Mouse (Mus musculus): ENCODE results near the gene Usp53. TPM values are rescaled to one million over a fixed set of nuclear protein-coding genes. Genes with fewer than 3 reads are reported as not detected.

Gene Usp53
- polyA plus RNA-seq, 1 experiment, result 1.3 TPM

- Histone ChIP-seq H3K27ac (ENCODE audit: insufficient read depth, low read depth, low read length) (peak overlapping the region; percentile 85), H3K4me3 (ENCODE audit: low read depth, low read length) (peak overlapping the region; percentile 69), H3K4me1 (ENCODE audit: control insufficient read depth, insufficient read depth, insufficient read length, low read length) (no peaks in the 10 kb centered on the region; the same call in 1 of the 2 replicates), H3K36me3 (ENCODE audit: control insufficient read depth, insufficient read depth, low read length) (peaks cover 5% of the 10 kb centered on the region; the same call in 1 of the 2 replicates), H3K27me3 (ENCODE audit: control insufficient read depth, insufficient read depth, low read length) (no peaks in the 10 kb centered on the region)
- TF ChIP-seq CTCF (IDR thresholded peaks at IDR 0.05; ENCODE audit: extremely low read depth, insufficient read length, insufficient replicate concordance, low read depth, low read length) (no peak), POLR2A (IDR thresholded peaks at IDR 0.05; ENCODE audit: low read depth, low read length) (no peak)
- under 1% methylated on average over 30 of the region's 30 CpGs for WGBS
These were observed 461 bp downstream of the Usp53 start for GRCm38 (mm10) chr3:122983849-122984248.

- no peaks in the 10 kb centered on the region; the same call in 1 of the 2 replicates for H3K4me1 ChIP-seq (ENCODE audit: control insufficient read depth, insufficient read depth, insufficient read length, low read length)
- H3K27me3 ChIP-seq (ENCODE audit: control insufficient read depth, insufficient read depth, low read length), result no peaks in the 10 kb centered on the region; the same call in 1 of the 2 replicates
- no peak overlapping the region for H3K27ac ChIP-seq (ENCODE audit: insufficient read depth, low read depth, low read length)
- WGBS, result 67% methylated on average over 1 of the region's 1 CpGs
- H3K36me3 ChIP-seq (ENCODE audit: control insufficient read depth, insufficient read depth, low read length), result peaks cover 8% of the 10 kb centered on the region; the same call in 1 of the 2 replicates
- H3K4me3 ChIP-seq (ENCODE audit: low read depth, low read length), result no peak overlapping the region
- TF ChIP-seq CTCF (IDR thresholded peaks at IDR 0.05; ENCODE audit: extremely low read depth, insufficient read length, insufficient replicate concordance, low read depth, low read length), result no peak
- no peak for TF ChIP-seq POLR2A (IDR thresholded peaks at IDR 0.05; ENCODE audit: low read depth, low read length)
These were observed 8.3 kb downstream of the Usp53 start for GRCm38 (mm10) chr3:122975964-122976363.

GRCm38 (mm10) chr3:122975363-122975762 is 8.9 kb downstream of the Usp53 start:
- TF ChIP-seq CTCF (IDR thresholded peaks at IDR 0.05; ENCODE audit: extremely low read depth, insufficient read length, insufficient replicate concordance, low read depth, low read length) (no peak), POLR2A (IDR thresholded peaks at IDR 0.05; ENCODE audit: low read depth, low read length) (no peak)

GRCm38 (mm10) chr3:122974833-122975232 is 9.5 kb downstream of the Usp53 start:
- Histone ChIP-seq H3K4me3 (ENCODE audit: low read depth, low read length) (no peak overlapping the region), H3K4me1 (ENCODE audit: control insufficient read depth, insufficient read depth, insufficient read length, low read length) (no peaks in the 10 kb centered on the region), H3K36me3 (ENCODE audit: control insufficient read depth, insufficient read depth, low read length) (peaks cover 8% of the 10 kb centered on the region; the same call in 1 of the 2 replicates), H3K27me3 (ENCODE audit: control insufficient read depth, insufficient read depth, low read length) (no peaks in the 10 kb centered on the region; the same call in 1 of the 2 replicates), H3K27ac (ENCODE audit: insufficient read depth, low read depth, low read length) (no peak overlapping the region)
- no peak for TF ChIP-seq POLR2A (IDR thresholded peaks at IDR 0.05; ENCODE audit: low read depth, low read length)
- TF ChIP-seq CTCF (IDR thresholded peaks at IDR 0.05; ENCODE audit: extremely low read depth, insufficient read length, insufficient replicate concordance, low read depth, low read length), result no peak
- 89% methylated on average over 3 of the region's 3 CpGs for WGBS

More at GRCm38 (mm10) chr3:122975363-122975762, 8.9 kb downstream of the Usp53 start:
- no peak overlapping the region for H3K27ac ChIP-seq (ENCODE audit: insufficient read depth, low read depth, low read length)
- no peaks in the 10 kb centered on the region; the same call in 1 of the 2 replicates for H3K27me3 ChIP-seq (ENCODE audit: control insufficient read depth, insufficient read depth, low read length)
- H3K4me3 ChIP-seq (ENCODE audit: low read depth, low read length), result no peak overlapping the region
- 83% methylated on average over 4 of the region's 4 CpGs for WGBS
- H3K36me3 ChIP-seq (ENCODE audit: control insufficient read depth, insufficient read depth, low read length), result peaks cover 8% of the 10 kb centered on the region; the same call in 1 of the 2 replicates
- no peaks in the 10 kb centered on the region for H3K4me1 ChIP-seq (ENCODE audit: control insufficient read depth, insufficient read depth, insufficient read length, low read length)

- no peaks in the 10 kb centered on the region; the same call in 1 of the 2 replicates for H3K27me3 ChIP-seq (ENCODE audit: control insufficient read depth, insufficient read depth, low read length)
- H3K4me3 ChIP-seq (ENCODE audit: low read depth, low read length), result no peak overlapping the region
- no peak overlapping the region for H3K27ac ChIP-seq (ENCODE audit: insufficient read depth, low read depth, low read length)
- no peaks in the 10 kb centered on the region for H3K4me1 ChIP-seq (ENCODE audit: control insufficient read depth, insufficient read depth, insufficient read length, low read length)
- H3K36me3 ChIP-seq (ENCODE audit: control insufficient read depth, insufficient read depth, low read length), result peaks cover 12% of the 10 kb centered on the region
- TF ChIP-seq POLR2A (IDR thresholded peaks at IDR 0.05; ENCODE audit: low read depth, low read length) (no peak), CTCF (IDR thresholded peaks at IDR 0.05; ENCODE audit: extremely low read depth, insufficient read length, insufficient replicate concordance, low read depth, low read length) (no peak)
- WGBS, result 86% methylated on average over 3 of the region's 3 CpGs
These were observed 12.0 kb downstream of the Usp53 start for GRCm38 (mm10) chr3:122972126-122972822.

- no peak for TF ChIP-seq CTCF (IDR thresholded peaks at IDR 0.05; ENCODE audit: extremely low read depth, insufficient read length, insufficient replicate concordance, low read depth, low read length)
- no peak for TF ChIP-seq POLR2A (IDR thresholded peaks at IDR 0.05; ENCODE audit: low read depth, low read length)
- WGBS, result 91% methylated on average over 9 of the region's 9 CpGs
- no peak overlapping the region for H3K27ac ChIP-seq (ENCODE audit: insufficient read depth, low read depth, low read length)
- no peak overlapping the region for H3K4me3 ChIP-seq (ENCODE audit: low read depth, low read length)
- H3K36me3 ChIP-seq (ENCODE audit: control insufficient read depth, insufficient read depth, low read length), result peaks cover 17% of the 10 kb centered on the region
- no peaks in the 10 kb centered on the region for H3K27me3 ChIP-seq (ENCODE audit: control insufficient read depth, insufficient read depth, low read length)
- H3K4me1 ChIP-seq (ENCODE audit: control insufficient read depth, insufficient read depth, insufficient read length, low read length), result no peaks in the 10 kb centered on the region
These were observed 15.9 kb downstream of the Usp53 start for GRCm38 (mm10) chr3:122968391-122968790.

- Histone ChIP-seq H3K27me3 (ENCODE audit: control insufficient read depth, insufficient read depth, low read length) (no peaks in the 10 kb centered on the region), H3K36me3 (ENCODE audit: control insufficient read depth, insufficient read depth, low read length) (peaks cover 31% of the 10 kb centered on the region), H3K4me3 (ENCODE audit: low read depth, low read length) (no peak overlapping the region), H3K4me1 (ENCODE audit: control insufficient read depth, insufficient read depth, insufficient read length, low read length) (no peaks in the 10 kb centered on the region), H3K27ac (ENCODE audit: insufficient read depth, low read depth, low read length) (no peak overlapping the region)
- WGBS, result 77% methylated on average over 5 of the region's 5 CpGs
- TF ChIP-seq POLR2A (IDR thresholded peaks at IDR 0.05; ENCODE audit: low read depth, low read length) (no peak), CTCF (IDR thresholded peaks at IDR 0.05; ENCODE audit: extremely low read depth, insufficient read length, insufficient replicate concordance, low read depth, low read length) (no peak)
These were observed 20.0 kb downstream of the Usp53 start for GRCm38 (mm10) chr3:122964301-122964700.
